Mouse (Mus musculus): ENCODE results near the gene Rnf34.

Gene Rnf34

DNA sequence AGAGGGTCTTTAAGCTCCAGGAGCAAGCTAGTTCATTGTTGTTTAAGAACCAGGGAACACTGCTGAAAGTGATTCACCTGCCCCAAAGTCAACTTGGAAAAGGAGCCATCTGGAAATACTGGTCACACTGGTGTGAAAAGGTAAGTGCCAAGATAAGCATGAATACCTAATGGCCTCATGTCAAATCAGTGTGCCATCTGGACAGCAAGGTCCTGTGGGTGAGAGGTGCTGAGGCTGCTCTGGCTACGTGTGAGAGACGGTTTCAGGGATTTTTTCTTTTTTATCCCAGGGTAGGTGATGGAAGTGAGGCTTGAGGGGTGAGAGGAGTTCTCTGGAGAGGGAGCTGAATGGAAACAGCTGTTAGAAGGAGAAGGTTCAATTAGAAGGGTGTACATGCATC, 23.7 kb downstream of the Rnf34 start:
- no peak for DNase-seq

GRCm38 (mm10) chr5:122874359-122874758, 24.5 kb downstream of the Rnf34 start:
- DNase-seq = no peak

- DNase-seq = no peak
Observed at GRCm38 (mm10) chr5:122876671-122877070, 26.8 kb downstream of the Rnf34 start.

DNA sequence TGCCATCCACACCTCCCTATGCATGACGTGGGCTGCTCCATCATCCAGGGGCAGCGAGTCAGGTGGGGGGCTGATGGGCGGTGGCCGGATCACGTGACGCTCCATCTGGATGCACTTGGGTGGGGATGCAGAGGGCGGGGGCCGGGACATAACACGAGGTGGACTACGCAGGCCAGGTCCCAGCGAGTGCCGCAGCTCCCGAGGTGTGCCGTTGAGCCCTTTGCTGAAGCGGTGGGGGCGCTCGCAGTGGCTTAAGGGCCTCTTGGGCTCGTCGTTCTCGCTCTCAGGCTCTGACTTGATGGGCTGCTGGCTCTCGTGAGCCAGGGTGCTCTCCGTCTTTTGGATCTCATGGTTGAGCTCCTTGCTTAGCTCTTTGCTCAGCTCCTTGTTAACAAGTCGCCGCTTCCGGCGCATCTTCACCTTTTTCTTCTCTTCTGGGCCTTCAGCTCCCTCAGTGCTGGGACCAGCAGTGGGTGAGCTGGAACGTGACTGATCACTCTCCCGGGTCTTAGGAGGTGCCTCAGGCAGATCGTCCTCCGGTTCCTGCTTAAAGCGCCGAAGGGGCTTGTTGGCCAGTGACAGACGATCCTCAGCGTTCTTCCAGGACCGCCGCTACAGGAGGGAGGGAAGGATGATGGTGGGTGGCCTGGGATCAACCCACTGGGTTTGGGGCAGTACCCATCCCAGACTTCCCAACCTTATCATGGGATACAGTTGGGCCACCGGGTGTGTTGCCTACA, 30.6 kb downstream of the Rnf34 start:
- DNase-seq = no peak

GRCm38 (mm10) chr5:122881313-122881712, 31.5 kb downstream of the Rnf34 start:
- peak; percentile 66 for DNase-seq

DNA sequence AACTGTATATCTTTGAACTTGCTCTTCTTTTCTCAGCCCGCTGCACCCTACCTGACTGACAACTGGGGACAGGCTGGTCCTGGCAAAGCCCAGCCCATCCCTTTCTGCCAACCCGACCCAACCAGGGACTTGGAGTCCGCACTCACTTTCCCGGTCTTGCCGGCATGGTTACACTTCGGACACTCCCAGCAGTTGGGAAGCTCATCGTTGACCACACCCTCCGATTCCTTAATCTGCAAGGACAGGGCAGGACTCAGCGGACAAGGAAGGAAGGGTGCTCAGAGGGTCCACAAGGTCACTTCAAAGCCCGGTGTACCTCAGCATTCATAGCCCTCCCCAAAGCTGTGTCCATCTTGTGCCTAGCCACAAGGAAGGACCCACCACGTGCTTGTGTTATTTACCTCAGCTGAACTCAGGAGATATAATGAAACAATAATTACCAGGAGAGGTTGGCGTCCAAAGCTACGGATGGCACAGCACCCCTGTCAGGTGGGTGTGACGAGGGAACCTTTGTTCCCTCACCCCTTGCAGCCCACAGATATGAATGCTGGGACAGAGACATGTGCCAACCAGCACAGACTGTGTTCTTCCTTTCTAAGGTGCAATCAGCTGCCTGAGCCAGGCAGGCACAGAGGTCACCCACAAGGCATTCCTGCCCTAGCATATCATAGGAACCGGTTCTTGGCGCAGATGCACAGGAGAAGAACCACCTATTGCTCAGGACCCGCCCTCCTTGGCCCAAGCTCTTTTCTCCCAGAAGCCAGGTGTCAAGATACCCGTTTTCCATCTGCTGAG, 32.6 kb downstream of the Rnf34 start:
- DNase-seq = no peak

DNA sequence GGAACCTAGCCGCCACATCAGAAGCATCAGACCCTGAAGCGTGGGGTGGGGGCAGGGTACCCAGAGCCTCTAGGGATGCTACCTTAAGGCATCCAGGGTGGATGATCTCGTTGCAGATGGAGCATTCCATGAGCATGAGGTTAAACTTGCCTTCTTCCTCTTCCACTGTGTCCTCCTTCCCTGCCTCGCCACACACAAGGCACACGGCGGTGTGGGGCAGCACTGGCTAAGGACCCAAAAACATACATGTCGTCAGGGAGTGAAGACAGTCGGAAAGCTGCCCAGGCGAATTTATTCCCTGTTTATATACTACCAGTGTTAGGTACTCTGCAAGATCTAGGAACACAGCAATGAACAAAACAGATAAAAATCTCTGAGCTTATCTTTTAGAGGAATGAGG, 33.4 kb downstream of the Rnf34 start:
- no peak for DNase-seq

GRCm38 (mm10) chr5:122883652-122884235, 33.9 kb downstream of the Rnf34 start:
- DNase-seq = no peak

- DNase-seq = no peak
Observed at GRCm38 (mm10) chr5:122884594-122885348, 34.9 kb downstream of the Rnf34 start.

- no peak for DNase-seq
Observed at GRCm38 (mm10) chr5:122887033-122887432, 37.2 kb downstream of the Rnf34 start.

GRCm38 (mm10) chr5:122887926-122888611, 38.2 kb downstream of the Rnf34 start:
- no peak for DNase-seq

DNA sequence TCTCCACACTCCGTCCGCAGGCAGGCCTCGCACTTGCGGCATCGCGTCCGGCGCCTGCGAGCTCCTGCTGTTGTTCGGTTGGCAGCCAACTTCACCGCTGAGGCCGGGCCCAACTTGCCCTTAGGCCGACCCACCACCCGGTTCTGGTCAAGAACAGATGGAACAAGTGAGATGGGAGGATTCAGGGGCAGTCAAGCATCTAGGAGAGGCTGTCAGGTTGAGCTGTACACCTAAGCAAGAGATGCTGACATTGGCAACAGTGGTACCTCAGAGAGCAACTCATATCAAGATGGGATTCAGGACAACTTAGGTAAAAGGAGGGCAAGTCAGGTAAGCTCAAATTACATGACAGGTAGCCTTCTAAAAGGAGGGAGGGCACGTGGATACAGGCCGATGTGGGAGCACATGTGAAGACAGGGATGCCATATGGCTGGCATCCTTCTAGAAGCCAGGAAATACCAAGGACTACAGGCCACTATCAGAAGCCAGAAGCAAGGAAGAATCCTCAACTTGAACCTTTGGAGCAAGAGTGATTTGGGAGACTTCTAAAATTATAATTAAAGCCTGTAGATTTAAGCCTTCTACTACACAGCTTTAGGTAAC, 38.9 kb downstream of the Rnf34 start:
- no peak for DNase-seq

- no peak for DNase-seq
Observed at GRCm38 (mm10) chr5:122890396-122890795, 40.5 kb downstream of the Rnf34 start.

GRCm38 (mm10) chr5:122893270-122893669, 43.4 kb downstream of the Rnf34 start:
- DNase-seq = no peak

DNA sequence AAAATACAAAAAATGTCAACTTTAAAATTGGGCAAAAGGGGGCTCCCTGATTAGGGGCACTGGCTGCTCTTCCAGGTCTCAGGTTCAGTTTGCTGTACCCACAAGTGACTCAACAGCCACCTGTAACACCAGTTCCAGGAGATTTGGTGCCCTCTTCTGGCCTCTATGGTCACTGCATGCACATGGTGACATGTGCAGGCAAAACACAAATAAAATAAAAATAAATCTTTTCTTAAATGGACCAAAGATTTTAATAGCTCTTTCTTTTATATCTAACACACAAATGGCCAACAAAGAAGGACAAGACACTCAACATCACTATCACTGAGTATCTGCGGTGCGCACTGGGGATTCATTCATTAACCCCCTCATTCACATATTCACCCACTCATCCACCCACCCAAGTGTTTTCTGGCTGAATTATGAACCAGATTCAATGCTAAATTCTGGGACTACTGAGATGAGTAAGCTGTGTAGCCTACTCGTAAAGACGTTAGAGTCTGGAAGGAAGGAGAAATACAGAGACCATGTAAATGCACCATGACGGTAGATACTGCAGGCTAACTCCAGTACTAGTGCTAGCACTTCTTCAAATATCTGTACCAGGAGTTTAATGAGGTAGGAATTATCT, 44.3 kb downstream of the Rnf34 start:
- DNase-seq = peak; percentile 82

- DNase-seq = no peak
Observed at GRCm38 (mm10) chr5:122894821-122895220, 45.0 kb downstream of the Rnf34 start.

DNA sequence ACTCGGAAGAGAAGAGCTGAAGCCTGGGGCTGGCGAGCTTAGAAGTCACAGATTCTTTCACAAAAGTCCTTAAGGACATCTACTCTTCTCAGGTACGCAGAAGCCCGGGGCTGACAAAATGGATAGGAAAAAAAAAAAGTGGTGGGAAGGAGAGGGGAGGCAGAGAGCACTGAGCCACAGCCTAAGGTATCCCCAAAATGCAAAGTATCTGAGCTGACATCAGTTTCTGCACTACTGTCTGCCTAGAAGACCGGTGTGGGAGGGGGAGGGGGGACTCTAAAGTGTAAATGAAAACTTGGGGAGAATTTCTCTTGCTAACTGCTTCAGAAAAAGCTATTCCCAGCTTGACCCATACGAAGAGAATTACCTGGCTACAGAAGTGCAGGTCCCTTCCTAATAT, 48.3 kb downstream of the Rnf34 start:
- DNase-seq = no peak

DNA sequence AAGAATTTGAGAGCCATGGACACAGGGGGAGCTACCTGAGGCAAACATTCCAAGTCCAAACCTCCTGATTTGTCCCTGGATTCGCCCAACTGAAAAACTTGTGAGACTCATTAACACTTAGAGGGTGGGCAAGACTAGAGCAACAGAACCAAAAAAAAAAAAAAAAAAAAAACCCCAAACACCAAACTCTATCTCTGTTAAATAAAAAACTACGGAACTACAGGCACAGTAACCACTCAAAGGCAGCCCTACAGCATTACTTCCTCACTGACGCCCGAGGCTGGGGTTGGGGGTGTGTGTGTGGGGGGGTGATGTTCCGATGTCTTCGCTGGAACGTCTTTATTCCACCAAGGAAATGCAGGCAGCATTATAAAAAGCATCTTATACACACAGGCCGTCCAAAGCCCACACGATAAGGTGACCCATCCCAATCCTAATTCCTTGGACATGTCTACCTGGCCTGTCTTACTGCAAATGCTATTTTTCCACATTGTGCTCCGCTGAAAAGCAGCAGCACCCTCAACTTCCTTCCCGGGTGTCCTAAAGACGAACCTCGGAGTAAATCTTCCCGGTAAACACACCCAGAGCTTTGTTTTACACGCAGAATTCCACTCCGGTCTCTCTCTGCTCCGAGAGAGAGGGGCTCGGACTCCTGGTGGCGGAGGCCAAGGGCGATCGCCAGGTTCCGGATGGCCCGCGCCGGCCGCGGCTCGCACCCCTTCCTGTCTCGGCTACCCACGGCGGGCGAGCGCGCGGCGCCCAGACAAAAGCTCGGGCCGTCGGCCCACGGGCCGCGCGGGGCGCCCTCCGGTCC, 49.3 kb downstream of the Rnf34 start:
- peak; percentile 42 for DNase-seq

GRCm38 (mm10) chr5:122899777-122900557, 50.1 kb downstream of the Rnf34 start:
- DNase-seq = peak; percentile 91
